Mouse (Mus musculus) urinary bladder, postnatal 36 days (tissue): ENCODE results near the gene Cys1.
A peak's percentile ranks its signal among the peaks of the same experiment; 100 is the strongest.
"Not testable (repeated sequence)": the region's sequence is repeated elsewhere in the genome, so short reads cannot be mapped to it uniquely, and the experiment has no call there.

ENCODE experiments used
- DNase-seq, 2 experiments: peaks; one replicate each; pipeline ENCODE4 v3.0.0; 2022; ENCODE audit warnings: low spot score in 2 of 2, mixed read lengths in 1 of 2

Gene Cys1

GRCm38 (mm10) chr12:24681286-24682023 lies at the start of gene Cys1:
Gene Cys1, minus strand, starts transcription at chr12:24681813.
- peak in 1 of 2 experiments; percentile 42 for DNase-seq

- no peak for DNase-seq
Measured at GRCm38 (mm10) chr12:24724369-24724768, 42.8 kb upstream of the Cys1 start.

GRCm38 (mm10) chr12:24723859-24724258 lies 42.2 kb upstream of the Cys1 start:
- DNase-seq: peak; percentile 40 to 44

- no peak for DNase-seq
Measured at GRCm38 (mm10) chr12:24723434-24723833, 41.8 kb upstream of the Cys1 start.

DNA sequence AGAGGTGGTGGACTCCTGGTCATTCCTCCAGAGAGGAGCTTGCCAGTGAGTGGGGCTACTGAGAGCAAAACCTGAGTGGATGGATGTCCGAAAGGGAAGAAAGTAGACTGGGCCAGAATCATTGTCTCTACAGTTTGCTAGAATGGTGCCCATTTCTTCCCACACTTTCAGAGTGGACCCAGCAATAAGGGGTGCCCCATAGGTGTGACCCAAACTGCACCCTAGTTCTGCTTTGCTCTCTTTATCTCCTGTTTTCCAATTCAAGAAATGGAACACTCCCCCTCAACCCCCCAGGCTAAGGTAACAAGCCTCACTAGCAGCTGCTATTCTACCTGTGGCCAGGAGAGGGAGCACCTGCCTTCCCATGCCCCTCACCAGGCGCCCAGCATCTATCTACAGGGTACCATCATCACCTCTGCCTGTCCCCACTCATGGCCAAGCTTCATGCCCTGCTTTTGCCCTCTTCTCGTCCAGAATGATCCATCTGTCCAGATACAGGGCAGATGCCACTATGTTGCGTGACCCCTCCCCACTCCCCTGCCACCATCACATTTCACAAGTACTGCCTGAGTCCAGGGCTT lies 35.2 kb upstream of the Cys1 start:
- DNase-seq: no peak

GRCm38 (mm10) chr12:24715268-24715896 lies 33.8 kb upstream of the Cys1 start:
- DNase-seq: no peak

DNA sequence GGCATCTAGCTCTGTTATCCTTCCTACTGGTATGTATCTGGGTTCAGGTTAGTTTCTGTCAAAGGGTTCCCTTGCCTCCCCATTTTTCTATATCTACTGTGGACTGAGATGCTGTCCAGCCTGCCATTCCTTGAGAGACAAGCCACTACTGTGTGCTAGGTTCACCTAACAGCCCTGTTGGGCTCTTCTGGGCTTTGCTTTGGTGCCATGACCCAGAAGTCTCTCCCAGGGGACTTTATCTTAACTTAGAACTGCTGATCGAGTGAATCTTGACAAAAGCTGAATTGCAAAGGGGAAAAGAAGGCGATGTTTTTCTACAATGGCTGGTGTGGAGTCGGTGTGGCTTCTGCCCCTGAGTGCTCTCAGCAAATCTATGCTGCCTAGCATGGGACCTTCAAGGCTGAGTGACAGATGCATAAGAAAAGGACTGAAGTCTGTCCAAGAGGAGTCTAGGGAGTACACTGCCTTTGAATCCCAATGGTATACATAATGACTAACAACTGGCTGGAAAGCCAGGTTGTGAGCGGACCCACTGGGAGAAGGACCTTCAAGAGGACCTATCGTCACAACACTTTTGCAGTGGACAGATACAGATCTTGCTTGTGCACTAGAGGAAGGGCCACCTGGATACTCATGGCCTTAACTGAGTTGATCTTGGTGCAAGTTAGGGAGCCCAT lies 33.1 kb upstream of the Cys1 start:
- DNase-seq: no peak

GRCm38 (mm10) chr12:24712396-24712795 lies 30.8 kb upstream of the Cys1 start:
- DNase-seq: no peak

DNA sequence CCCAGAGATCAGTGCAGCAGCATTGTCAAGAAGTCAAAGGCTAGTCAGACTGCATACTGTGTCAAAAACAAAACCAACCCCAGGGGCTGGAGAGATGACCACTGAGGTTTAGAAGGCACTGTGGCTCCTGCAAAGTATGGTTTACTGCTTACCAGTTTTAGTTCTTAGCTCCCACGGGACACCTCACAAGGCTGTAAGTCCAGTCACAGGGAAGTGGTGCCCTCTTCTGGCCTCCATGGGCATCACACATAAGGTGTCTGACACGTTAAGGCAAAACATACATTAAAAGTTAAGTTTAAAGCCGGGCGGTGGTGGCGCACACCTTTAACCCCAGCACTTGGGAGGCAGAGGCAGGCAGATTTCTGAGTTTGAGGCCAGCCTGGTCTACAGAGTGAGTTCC lies 29.1 kb upstream of the Cys1 start:
- DNase-seq: no peak

- peak in 1 of 2 experiments; percentile 43 for DNase-seq
Measured at GRCm38 (mm10) chr12:24709831-24710508, 28.4 kb upstream of the Cys1 start.

DNA sequence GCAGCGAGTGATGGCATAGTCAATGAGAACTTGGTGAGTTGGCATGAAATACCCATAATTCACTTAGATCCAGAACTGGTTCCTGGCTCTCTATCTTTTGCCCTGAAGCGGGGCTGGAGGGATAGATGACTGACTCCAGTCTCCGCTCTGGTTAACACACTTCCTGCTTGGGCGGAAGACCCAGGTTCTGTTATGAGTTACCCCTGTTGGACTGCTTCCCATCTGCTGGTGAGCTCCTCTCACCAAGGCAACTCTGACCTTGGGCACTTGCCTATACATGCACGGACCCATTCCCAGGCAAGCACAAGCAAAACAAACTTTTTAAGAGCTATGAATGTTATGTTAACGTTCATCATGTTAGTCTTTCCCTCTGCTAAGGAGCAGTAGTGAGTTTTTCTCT lies 27.8 kb upstream of the Cys1 start:
- DNase-seq: peak; percentile 66 to 71

GRCm38 (mm10) chr12:24708824-24709218 lies 27.2 kb upstream of the Cys1 start:
- DNase-seq: no peak

GRCm38 (mm10) chr12:24707954-24708823 lies 26.6 kb upstream of the Cys1 start, which contains the start of gene Rrm2:
Gene Rrm2, plus strand, starts transcription at chr12:24708241.
- peak; percentile 92 to 93 for DNase-seq

- DNase-seq: no peak
Measured at GRCm38 (mm10) chr12:24707480-24707802, 25.8 kb upstream of the Cys1 start.

DNA sequence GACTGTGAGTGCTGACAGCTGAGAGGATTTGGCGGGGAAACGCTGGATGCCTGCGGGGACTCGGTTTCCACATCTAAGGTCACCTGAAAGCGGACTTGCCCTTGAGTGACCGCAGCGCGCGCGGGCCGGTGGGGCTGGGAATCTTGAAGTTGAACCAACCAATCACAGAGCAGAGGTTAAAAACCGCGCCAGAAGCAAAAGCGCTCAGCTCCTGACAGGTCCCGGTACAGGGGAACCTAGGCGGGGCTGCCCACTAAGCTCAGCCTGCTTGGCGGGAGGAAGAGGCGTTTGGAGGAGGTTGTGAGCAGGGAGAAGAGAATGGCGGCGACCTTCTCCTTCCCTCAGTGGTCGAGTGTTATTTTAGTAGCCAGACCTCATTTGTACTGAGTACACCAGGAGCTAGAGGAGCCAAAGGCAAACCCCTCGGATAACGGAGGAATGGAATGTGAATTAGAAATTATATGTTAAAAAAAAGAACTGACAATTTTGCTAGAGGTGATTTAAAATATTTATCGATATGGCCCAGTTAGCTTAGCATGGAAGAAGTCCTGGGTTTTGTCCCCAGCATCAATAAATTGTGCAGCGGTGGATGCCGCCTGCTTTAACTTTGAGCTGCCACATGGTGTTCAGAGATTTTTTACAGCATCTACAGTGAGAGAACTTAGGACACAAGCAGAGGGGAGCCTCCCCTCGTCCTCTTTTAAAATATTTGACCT lies 25.3 kb upstream of the Cys1 start:
- no peak for DNase-seq

GRCm38 (mm10) chr12:24705502-24706263 lies 24.1 kb upstream of the Cys1 start:
- DNase-seq: no peak

DNA sequence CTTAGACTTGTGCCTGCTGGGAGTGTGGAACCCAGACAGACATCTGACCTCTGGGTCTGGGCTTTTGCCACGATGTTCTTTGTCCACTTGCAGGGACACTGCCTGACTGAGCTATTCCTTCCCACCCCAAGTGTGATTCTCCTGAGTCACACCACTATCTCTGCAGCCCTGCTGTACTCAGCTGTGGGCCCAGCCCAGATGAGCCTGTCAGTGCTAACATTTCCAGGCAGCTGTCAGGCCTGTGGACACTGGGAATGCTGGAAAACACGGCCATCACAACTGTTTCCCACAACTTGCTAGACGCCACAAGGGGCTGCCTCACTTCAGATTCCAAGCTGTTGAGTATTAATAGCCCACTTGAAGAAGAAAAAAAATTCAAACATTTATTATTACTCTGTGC lies 21.4 kb upstream of the Cys1 start:
- no peak for DNase-seq

- DNase-seq: not testable (repeated sequence)
Measured at GRCm38 (mm10) chr12:24701621-24702020, 20.0 kb upstream of the Cys1 start.

- no peak for DNase-seq
Measured at GRCm38 (mm10) chr12:24699578-24699977, 18.0 kb upstream of the Cys1 start.

GRCm38 (mm10) chr12:24698514-24698913 lies 16.9 kb upstream of the Cys1 start:
- no peak for DNase-seq
